Mouse (Mus musculus) hindbrain, embryonic 16.5 days (tissue): ENCODE data around the gene Edil3. TPM values are rescaled to one million over a fixed set of nuclear protein-coding genes. Genes with fewer than 3 reads are reported as not detected.

Source experiments
- ATAC-seq: fragments of 200-750 bp; cut with Nextera tagmentation; 2 replicates; pipeline ENCODE4 v1.8.0; 2017; ENCODE audit warnings: moderate TSS enrichment, moderate library complexity
- H3K27ac ChIP-seq: fragments of 300-500 bp; sonication (generic); 2 replicates; pipeline ENCODE4 v1.5.1; 2014; ENCODE audit warnings: low read depth, mild to moderate bottlenecking, control low read depth, low read length, moderate library complexity
- H3K27me3 ChIP-seq: fragments of 300-500 bp; sonication (generic); replicated peaks from 2 replicates; pipeline ENCODE4 v1.6.1; 2014; ENCODE audit warnings: low read length; ENCODE audit not compliant: control insufficient read depth, insufficient read depth
- H3K36me3 ChIP-seq: fragments of 300-500 bp; sonication (generic); 2 replicates; pipeline ENCODE4 v1.6.1; 2014; ENCODE audit warnings: mild to moderate bottlenecking, low read length, moderate library complexity, mixed read lengths; ENCODE audit not compliant: control insufficient read depth, insufficient read depth
- H3K4me1 ChIP-seq: fragments of 300-500 bp; sonication (generic); 2 replicates; pipeline ENCODE4 v1.6.1; 2014; ENCODE audit warnings: low read depth, low read length; ENCODE audit not compliant: control insufficient read depth, insufficient read depth
- H3K4me2 ChIP-seq: fragments of 300-500 bp; sonication (generic); 2 replicates; pipeline ENCODE4 v1.6.1; 2014; ENCODE audit warnings: mild to moderate bottlenecking, low read length, control low read depth, moderate library complexity
- H3K4me3 ChIP-seq: fragments of 300-500 bp; sonication (generic); 2 replicates; pipeline ENCODE4 v1.5.1; 2014; ENCODE audit warnings: mild to moderate bottlenecking, low read length, control low read depth, moderate library complexity
- H3K9ac ChIP-seq: fragments of 300-500 bp; sonication (generic); 2 replicates; pipeline ENCODE4 v1.6.1; 2014; ENCODE audit warnings: low read depth, mild to moderate bottlenecking, control low read depth, low read length, moderate library complexity
- H3K9me3 ChIP-seq: fragments of 300-500 bp; sonication (generic); 2 replicates; pipeline ENCODE4 v1.6.1; 2014; ENCODE audit warnings: mild to moderate bottlenecking, low read length, moderate library complexity; ENCODE audit not compliant: control insufficient read depth
- WGBS: fragments of 180-500 bp; shearing (Covaris S2); extraction: QIAGEN DNeasy Blood & Tissue Kit; methylation state at CpG from one replicate; pipeline ENCODE4 v1.1.7; 2014; 5-methylcytosine and 5-hydroxymethylcytosine counted together
- polyA plus RNA-seq: library from polyadenylated mRNA; unstranded; fragments of >200 nt; fragmentation: Nextera tagmentation; extraction: Ambion mirVana; gene quantifications from 2 replicates; pipeline ENCODE4 v1.2.1, GENCODE M21; 2015

The Edil3 gene
- polyA plus RNA-seq, 1 experiment from 2014 or later, result 63.7 TPM

- ATAC-seq, result no peak
- no peaks in the 10 kb centered on the region for H3K4me1 ChIP-seq
- H3K4me2 ChIP-seq, result no peak overlapping the region
- H3K36me3 ChIP-seq, result no peaks in the 10 kb centered on the region
- H3K27me3 ChIP-seq, result no peaks in the 10 kb centered on the region
- no peak overlapping the region for H3K27ac ChIP-seq
- no peak overlapping the region for H3K4me3 ChIP-seq
- no peaks in the 10 kb centered on the region for H3K9me3 ChIP-seq
- 61% methylated on average over 1 of the region's 1 CpGs for WGBS
- no peak overlapping the region for H3K9ac ChIP-seq
These were observed 86.1 kb downstream of the Edil3 start for GRCm38 (mm10) chr13:88907405-88907804.

GRCm38 (mm10) chr13:88908187-88908586, 86.9 kb downstream of the Edil3 start:
- no peaks in the 10 kb centered on the region for H3K9me3 ChIP-seq
- H3K27me3 ChIP-seq, result no peaks in the 10 kb centered on the region
- no peak overlapping the region for H3K4me3 ChIP-seq
- no peak overlapping the region for H3K9ac ChIP-seq
- ATAC-seq, result no peak
- H3K36me3 ChIP-seq, result no peaks in the 10 kb centered on the region
- no peaks in the 10 kb centered on the region for H3K4me1 ChIP-seq
- H3K27ac ChIP-seq, result no peak overlapping the region
- 45% methylated on average over 1 of the region's 1 CpGs for WGBS
- H3K4me2 ChIP-seq, result no peak overlapping the region

GRCm38 (mm10) chr13:88916503-88916902, 95.2 kb downstream of the Edil3 start:
- no peak for ATAC-seq
- Histone ChIP-seq H3K9me3 (no peaks in the 10 kb centered on the region), H3K27me3 (no peaks in the 10 kb centered on the region), H3K4me3 (no peak overlapping the region), H3K36me3 (no peaks in the 10 kb centered on the region), H3K4me2 (no peak overlapping the region), H3K27ac (no peak overlapping the region), H3K4me1 (no peaks in the 10 kb centered on the region), H3K9ac (no peak overlapping the region)
- WGBS, result 51% methylated on average over 2 of the region's 2 CpGs

GRCm38 (mm10) chr13:88929626-88930025, 108.4 kb downstream of the Edil3 start:
- no peaks in the 10 kb centered on the region for H3K9me3 ChIP-seq
- no peak for ATAC-seq
- H3K27me3 ChIP-seq, result no peaks in the 10 kb centered on the region
- H3K4me1 ChIP-seq, result no peaks in the 10 kb centered on the region
- H3K36me3 ChIP-seq, result no peaks in the 10 kb centered on the region
- H3K4me2 ChIP-seq, result no peak overlapping the region
- H3K9ac ChIP-seq, result no peak overlapping the region
- H3K4me3 ChIP-seq, result no peak overlapping the region
- WGBS, result 52% methylated on average over 4 of the region's 4 CpGs
- H3K27ac ChIP-seq, result no peak overlapping the region

GRCm38 (mm10) chr13:88938564-88938963, 117.3 kb downstream of the Edil3 start:
- ATAC-seq, result no peak
- no peak overlapping the region for H3K4me3 ChIP-seq
- H3K9me3 ChIP-seq, result no peaks in the 10 kb centered on the region
- H3K4me1 ChIP-seq, result no peaks in the 10 kb centered on the region
- no peaks in the 10 kb centered on the region for H3K27me3 ChIP-seq
- 80% methylated on average over 2 of the region's 2 CpGs for WGBS
- no peak overlapping the region for H3K4me2 ChIP-seq
- H3K36me3 ChIP-seq, result no peaks in the 10 kb centered on the region
- no peak overlapping the region for H3K9ac ChIP-seq
- H3K27ac ChIP-seq, result no peak overlapping the region

- H3K9ac ChIP-seq, result no peak overlapping the region
- no peaks in the 10 kb centered on the region for H3K9me3 ChIP-seq
- 83% methylated on average over 4 of the region's 4 CpGs for WGBS
- no peak overlapping the region for H3K27ac ChIP-seq
- no peaks in the 10 kb centered on the region for H3K27me3 ChIP-seq
- no peaks in the 10 kb centered on the region for H3K4me1 ChIP-seq
- no peak overlapping the region for H3K4me2 ChIP-seq
- H3K36me3 ChIP-seq, result no peaks in the 10 kb centered on the region
- no peak overlapping the region for H3K4me3 ChIP-seq
- ATAC-seq, result no peak
These were observed 151.1 kb downstream of the Edil3 start for GRCm38 (mm10) chr13:88972355-88972754.

- H3K9me3 ChIP-seq, result no peaks in the 10 kb centered on the region
- WGBS, result 69% methylated on average over 4 of the region's 4 CpGs
- 0 out of 2 replicates have a peak, but pooled peaks have one; percentile 40 for ATAC-seq
- no peaks in the 10 kb centered on the region for H3K4me1 ChIP-seq
- H3K36me3 ChIP-seq, result no peaks in the 10 kb centered on the region
- H3K4me3 ChIP-seq, result no peak overlapping the region
- no peak overlapping the region for H3K9ac ChIP-seq
- H3K4me2 ChIP-seq, result no peak overlapping the region
- H3K27me3 ChIP-seq, result no peaks in the 10 kb centered on the region
- H3K27ac ChIP-seq, result no peak overlapping the region
These were observed 186.6 kb downstream of the Edil3 start for GRCm38 (mm10) chr13:89007696-89008427.

- no peak for ATAC-seq
These were observed 191.2 kb downstream of the Edil3 start for GRCm38 (mm10) chr13:89012500-89012899.

GRCm38 (mm10) chr13:89029817-89030539, 208.7 kb downstream of the Edil3 start:
- no peak overlapping the region for H3K4me3 ChIP-seq
- H3K4me2 ChIP-seq, result no peak overlapping the region
- H3K4me1 ChIP-seq, result no peaks in the 10 kb centered on the region
- H3K9me3 ChIP-seq, result no peaks in the 10 kb centered on the region
- H3K36me3 ChIP-seq, result no peaks in the 10 kb centered on the region
- no peak overlapping the region for H3K27ac ChIP-seq
- H3K27me3 ChIP-seq, result no peaks in the 10 kb centered on the region
- 33% methylated on average over 3 of the region's 3 CpGs for WGBS
- H3K9ac ChIP-seq, result no peak overlapping the region
- ATAC-seq, result peak; percentile 82; the same call in 1 of the 2 replicates

More at GRCm38 (mm10) chr13:89012500-89012899, 191.2 kb downstream of the Edil3 start:
- no peaks in the 10 kb centered on the region for H3K4me1 ChIP-seq
- no peak overlapping the region for H3K4me3 ChIP-seq
- no peaks in the 10 kb centered on the region for H3K36me3 ChIP-seq
- no peak overlapping the region for H3K27ac ChIP-seq
- H3K27me3 ChIP-seq, result no peaks in the 10 kb centered on the region
- H3K9me3 ChIP-seq, result no peaks in the 10 kb centered on the region
- H3K9ac ChIP-seq, result no peak overlapping the region
- H3K4me2 ChIP-seq, result no peak overlapping the region
